Mouse (Mus musculus) adrenal gland, postnatal 4 days (tissue): Measurements from ENCODE around the gene St6galnac4. TPM values are rescaled to one million over a fixed set of nuclear protein-coding genes. Genes with fewer than 3 reads are reported as not detected.

Source experiments
- DNase-seq, 2 experiments: peaks; one replicate each; pipeline ENCODE4 v3.0.0; 2021 to 2022; ENCODE audit warnings: low spot score in 2 of 2, mixed read lengths in 2 of 2
- long read RNA-seq, 2 experiments: library from polyadenylated mRNA; stranded (forward); transcript quantifications; one replicate each; pipeline ENCODE4 v2.0.0; 2021
- total RNA-seq, 2 experiments: library from RNA; stranded (reverse); gene quantifications; 2 replicates each; pipeline ENCODE4 v1.2.3; 2021

St6galnac4 gene
- 10 to 100 TPM; 16.4 to 19.4 TPM for total RNA-seq
- long read RNA-seq, experiment 1, transcript St6galnac4-201 (6 exons, 3,626 nt): major isoform, 28 of 34 reads
- long read RNA-seq, experiment 1, partial matches to known transcripts: 1 of 34 reads
- long read RNA-seq, experiment 1, other reads (novel, unspliced or antisense): 2 of 34 reads
- long read RNA-seq, experiment 2, transcript St6galnac4-204 (5 exons, 2,826 nt): minor isoform, 9 of 55 reads
- long read RNA-seq, experiment 2, transcript St6galnac4-201 (6 exons, 3,626 nt): major isoform, 33 of 55 reads
- long read RNA-seq, experiment 2, partial matches to known transcripts: 4 of 55 reads
- long read RNA-seq, experiment 2, other reads (novel, unspliced or antisense): 9 of 55 reads

DNA sequence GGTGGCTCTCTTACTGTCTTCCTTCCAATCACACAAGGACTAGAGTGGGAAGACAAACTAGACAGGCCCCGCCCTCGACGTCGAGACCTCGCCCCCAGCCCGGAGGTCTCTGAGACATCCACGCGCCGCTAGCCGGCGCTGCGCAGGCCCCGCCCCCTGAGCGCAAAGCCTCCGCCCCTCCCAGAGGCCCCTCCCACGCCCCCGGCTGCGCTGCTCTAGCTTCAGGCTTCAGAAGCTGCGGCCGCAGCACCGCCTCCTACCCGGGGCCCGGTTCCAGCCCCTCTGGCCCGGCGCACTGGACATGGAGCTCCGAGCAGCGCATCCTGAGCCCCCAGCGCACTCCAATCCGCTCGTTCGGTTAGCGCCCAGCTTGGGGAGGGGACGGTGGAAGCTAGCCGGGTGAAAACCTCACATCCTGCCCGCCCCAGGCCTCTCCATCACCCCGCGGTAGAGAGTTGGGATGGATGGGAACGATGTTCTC lies at the start of gene St6galnac4:
Gene St6galnac4 (plus strand): TSS at position 225 of the 481 bp plus-strand sequence.
- DNase-seq: peak; percentile 72 to 81

DNA sequence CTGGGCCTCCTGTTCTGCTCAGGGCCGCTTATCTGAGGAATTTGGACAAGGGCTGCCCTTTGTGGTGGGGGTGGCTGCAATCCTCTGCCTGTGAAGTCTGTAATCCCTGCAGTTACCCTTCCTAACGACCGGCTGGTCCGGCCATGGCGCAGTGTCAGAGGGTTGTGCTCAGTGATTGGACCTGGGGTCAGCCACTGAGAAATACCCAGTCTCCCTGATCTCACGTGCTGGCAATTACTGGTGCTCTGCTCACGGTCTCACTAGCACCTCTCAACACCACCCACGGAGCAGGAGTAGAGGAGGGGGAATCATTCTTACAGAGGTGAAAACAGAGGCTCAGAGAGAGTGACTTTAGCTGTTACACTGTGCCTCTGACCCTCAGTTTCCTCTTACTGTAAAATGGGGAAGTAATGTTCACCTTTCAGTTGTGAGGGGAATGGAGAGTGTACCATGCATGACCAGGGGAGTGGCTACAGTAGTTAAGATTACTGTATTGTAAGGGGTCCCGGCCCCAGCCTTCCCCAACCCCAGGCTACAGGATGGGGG lies 49.5 kb upstream of the St6galnac4 start:
- no peak for DNase-seq

DNA sequence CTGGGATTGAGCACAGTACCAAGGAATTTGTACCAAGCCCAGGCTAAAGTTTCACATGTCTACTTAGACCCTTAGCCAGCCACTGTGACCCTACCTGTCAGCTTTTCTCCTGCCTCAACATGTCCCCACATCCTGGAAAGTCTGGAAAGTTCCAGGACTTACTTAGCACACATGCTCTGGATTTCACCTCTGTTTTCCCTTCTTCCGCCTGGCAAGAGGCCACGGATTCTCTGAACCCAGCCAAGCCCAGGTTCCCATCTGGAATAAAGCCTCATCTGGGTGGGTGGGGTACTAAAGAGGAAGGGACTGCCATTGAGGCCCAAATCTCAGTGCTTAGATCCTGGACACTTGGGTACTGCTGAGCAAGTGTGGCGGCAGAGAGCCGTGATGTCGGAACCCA lies 49.0 kb upstream of the St6galnac4 start:
- DNase-seq: no peak

GRCm38 (mm10) chr2:32538461-32538860 lies 48.4 kb upstream of the St6galnac4 start:
- DNase-seq: no peak

DNA sequence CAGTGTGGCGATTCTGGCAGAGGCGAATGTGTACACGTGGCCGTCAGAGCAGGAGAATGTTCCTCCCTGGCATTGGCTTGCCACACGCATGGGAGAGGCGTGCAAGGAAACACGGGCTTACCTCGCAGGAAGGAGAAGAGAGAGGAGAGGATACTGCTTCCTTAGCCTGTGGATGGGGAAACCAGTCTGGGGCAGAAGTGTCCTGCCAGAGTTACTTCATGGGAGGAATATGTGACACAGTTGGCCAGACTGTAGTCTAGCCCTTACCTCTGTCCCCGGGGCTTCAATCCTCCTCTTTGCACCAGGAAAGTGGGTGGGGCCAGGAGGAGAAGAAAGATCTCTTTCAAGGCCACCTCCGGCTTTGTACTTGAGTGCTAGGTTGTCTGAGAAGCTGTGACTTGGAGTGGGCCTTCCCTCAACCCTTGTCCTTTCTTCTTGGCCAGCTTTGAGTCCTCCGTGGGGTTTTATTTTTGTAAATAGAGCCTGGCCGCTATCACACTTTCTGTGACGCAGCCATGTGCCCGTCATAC lies 47.4 kb upstream of the St6galnac4 start:
- DNase-seq: no peak

- no peak for DNase-seq
Measured at GRCm38 (mm10) chr2:32541333-32541908, 45.5 kb upstream of the St6galnac4 start.

GRCm38 (mm10) chr2:32541986-32542573 lies 44.8 kb upstream of the St6galnac4 start:
- no peak for DNase-seq

GRCm38 (mm10) chr2:32543031-32543449 lies 43.9 kb upstream of the St6galnac4 start:
- no peak for DNase-seq

DNA sequence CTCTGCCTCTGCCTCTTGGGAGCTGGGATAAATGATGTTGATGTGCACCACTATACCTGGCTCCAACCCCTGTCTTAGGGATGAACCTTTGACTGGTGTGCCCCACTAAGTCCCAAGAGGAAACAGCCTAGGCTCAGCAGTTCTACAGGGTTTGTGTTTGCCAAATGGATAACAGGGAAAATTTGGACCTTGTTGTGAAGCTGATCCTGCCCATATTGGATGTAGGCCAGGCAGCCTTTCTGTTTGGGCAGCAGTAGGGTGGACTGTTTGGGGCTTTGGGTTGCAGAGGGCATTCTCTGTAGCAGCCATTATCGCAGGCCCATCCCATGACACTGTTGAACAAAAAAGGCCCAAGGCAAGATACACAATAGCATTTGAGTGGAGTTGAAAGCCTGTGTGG lies 39.9 kb upstream of the St6galnac4 start:
- no peak for DNase-seq

- no peak for DNase-seq
Measured at GRCm38 (mm10) chr2:32547380-32547779, 39.5 kb upstream of the St6galnac4 start.

DNA sequence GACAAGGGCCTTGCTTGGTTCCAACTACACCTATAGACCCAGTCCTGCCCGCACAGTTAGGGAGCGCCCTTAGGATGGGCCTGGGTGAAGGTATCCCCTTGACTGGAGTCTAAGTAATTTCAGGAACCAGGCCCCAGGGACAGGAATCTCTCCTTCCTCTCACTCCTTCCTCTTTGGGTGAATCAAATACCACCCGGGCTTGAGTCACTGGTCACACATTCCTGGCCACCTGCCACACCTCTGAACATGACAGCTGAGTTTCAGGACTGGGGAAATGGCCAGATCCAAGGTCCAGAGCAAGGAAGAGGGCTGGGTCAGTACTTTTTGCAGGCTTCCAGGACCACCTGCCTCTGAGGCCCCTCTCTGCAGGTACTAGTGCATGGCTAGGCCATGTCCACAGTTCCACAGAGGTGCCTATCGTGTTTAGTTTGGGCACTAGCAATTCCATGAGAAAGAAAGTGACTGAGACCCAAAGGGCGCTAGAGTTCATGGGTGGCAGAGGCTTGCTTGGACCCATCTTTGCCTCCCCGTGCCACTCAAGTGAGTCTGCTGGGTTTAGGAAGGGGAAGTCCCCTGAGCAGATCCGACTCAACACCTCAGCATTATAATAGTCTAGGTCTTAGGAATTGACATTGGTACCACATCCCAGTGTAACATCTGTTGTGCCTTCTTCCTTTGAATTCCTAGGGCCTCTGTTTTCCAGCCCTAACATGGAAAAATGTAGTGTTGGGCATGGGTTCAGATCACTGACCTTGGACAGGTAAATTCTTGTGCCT lies 38.7 kb upstream of the St6galnac4 start:
- no peak for DNase-seq

GRCm38 (mm10) chr2:32549171-32549570 lies 37.7 kb upstream of the St6galnac4 start:
- DNase-seq: no peak

GRCm38 (mm10) chr2:32549764-32550163 lies 37.1 kb upstream of the St6galnac4 start:
- no peak for DNase-seq

GRCm38 (mm10) chr2:32551236-32551635 lies 35.7 kb upstream of the St6galnac4 start:
- DNase-seq: no peak

- no peak for DNase-seq
Measured at GRCm38 (mm10) chr2:32553592-32554148, 33.2 kb upstream of the St6galnac4 start.

GRCm38 (mm10) chr2:32555484-32555883 lies 31.4 kb upstream of the St6galnac4 start:
- no peak for DNase-seq

DNA sequence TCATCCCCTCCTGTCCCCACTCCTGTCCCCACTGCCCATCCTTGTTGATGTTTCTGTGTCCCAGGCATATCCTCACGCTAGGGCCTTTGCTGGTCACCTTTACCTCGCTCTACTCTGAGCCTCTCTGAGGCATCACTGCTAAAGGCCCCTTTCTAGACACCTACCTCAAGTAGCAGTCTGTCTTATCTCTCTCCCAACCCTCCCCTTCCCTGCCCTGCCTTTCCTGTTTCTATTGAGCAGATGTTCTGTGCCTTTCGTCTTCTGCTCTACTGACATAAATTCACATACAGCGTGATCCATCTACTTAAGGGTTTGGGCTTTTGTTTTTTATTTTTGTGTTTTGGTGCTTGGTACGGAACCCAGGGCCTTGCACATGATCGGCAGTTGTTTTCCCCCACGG lies 30.9 kb upstream of the St6galnac4 start:
- no peak for DNase-seq

- DNase-seq: no peak
Measured at GRCm38 (mm10) chr2:32559570-32559969, 27.3 kb upstream of the St6galnac4 start.

GRCm38 (mm10) chr2:32566536-32567063 lies 20.3 kb upstream of the St6galnac4 start:
- peak in 1 of 2 experiments; percentile 51 for DNase-seq

- DNase-seq: no peak
Measured at GRCm38 (mm10) chr2:32568149-32568548, 18.7 kb upstream of the St6galnac4 start.
